Mouse (Mus musculus) spleen, adult 2 months (tissue): ENCODE results near the gene Tlcd2. TPM values are rescaled to one million over a fixed set of nuclear protein-coding genes. Genes with fewer than 3 reads are reported as not detected.

Source experiments
- DNase-seq, 2 experiments: peaks; one replicate each; pipeline versions ENCODE4 v3.0.0 to v3.0.0-alpha.2; 2012 to 2021; ENCODE audit warnings: low spot score in 2 of 2, low read depth in 1 of 2
- H3K27ac ChIP-seq: fragments of 200-500 bp; 2 replicates; pipeline ENCODE4 v1.5.1; 2012; ENCODE audit warnings: low read length, inconsistent platforms; ENCODE audit not compliant: insufficient read depth
- H3K27me3 ChIP-seq: fragments of 200-500 bp; 2 replicates; pipeline ENCODE4 v1.6.1; 2012; ENCODE audit warnings: mild to moderate bottlenecking, moderate library complexity, low read length, inconsistent platforms; ENCODE audit not compliant: control insufficient read depth, insufficient read depth
- H3K36me3 ChIP-seq: fragments of 200-500 bp; 2 replicates; pipeline ENCODE4 v1.6.1; 2012; ENCODE audit warnings: mild to moderate bottlenecking, low read length, inconsistent platforms; ENCODE audit not compliant: control insufficient read depth, insufficient read depth
- H3K4me1 ChIP-seq: fragments of 200-500 bp; 2 replicates; pipeline ENCODE4 v1.6.1; 2011; ENCODE audit warnings: inconsistent platforms; ENCODE audit not compliant: control insufficient read depth, insufficient read depth, insufficient read length
- H3K4me3 ChIP-seq: fragments of 200-500 bp; 2 replicates; pipeline ENCODE4 v1.5.1; 2011; ENCODE audit warnings: mild to moderate bottlenecking, inconsistent platforms; ENCODE audit not compliant: insufficient read depth, insufficient read length; ENCODE audit errors: extremely low read depth
- CTCF ChIP-seq: fragments of 200-500 bp; IDR thresholded peaks from 2 replicates; pipeline ENCODE4 v1.5.1; 2011; ENCODE audit warnings: mild to moderate bottlenecking, inconsistent platforms; ENCODE audit not compliant: insufficient read depth, insufficient read length, insufficient replicate concordance; ENCODE audit errors: extremely low read depth
- POLR2A ChIP-seq: fragments of 200-500 bp; IDR thresholded peaks from 2 replicates; pipeline ENCODE4 v1.6.1; 2011; ENCODE audit warnings: low read depth, low read length, inconsistent platforms
- WGBS: fragments of 180-500 bp; shearing (Covaris S2); methylation state at CpG from one replicate; pipeline ENCODE4 v1.1.7; 2018; 5-methylcytosine and 5-hydroxymethylcytosine counted together
- polyA plus RNA-seq: library from polyadenylated mRNA; depleted of rRNA; stranded (reverse); fragments of >200 nt; gene quantifications from 2 replicates; pipeline ENCODE4 v1.2.3, GENCODE M21; 2012

The Tlcd2 gene
- polyA plus RNA-seq, 1 experiment, result 6.9 TPM

- H3K4me1 ChIP-seq, result no peaks in the 10 kb centered on the region; the same call in 1 of the 2 replicates
- no peaks in the 10 kb centered on the region for H3K27me3 ChIP-seq
- H3K4me3 ChIP-seq, result no peak overlapping the region
- H3K36me3 ChIP-seq, result no peaks in the 10 kb centered on the region; the same call in 1 of the 2 replicates
- no peak overlapping the region for H3K27ac ChIP-seq
- no peak for DNase-seq
- WGBS, result 87% methylated on average over 3 of the region's 3 CpGs
- TF ChIP-seq POLR2A, result no peak
- TF ChIP-seq CTCF, result no peak
These were observed 9.2 kb downstream of the Tlcd2 start for GRCm38 (mm10) chr11:75470675-75471074.

- H3K4me3 ChIP-seq, result no peak overlapping the region
- no peak for DNase-seq
- H3K36me3 ChIP-seq, result no peaks in the 10 kb centered on the region
- no peak for TF ChIP-seq CTCF
- no peak for TF ChIP-seq POLR2A
- 44% methylated on average over 11 of the region's 11 CpGs for WGBS
- H3K27me3 ChIP-seq, result no peaks in the 10 kb centered on the region
- H3K27ac ChIP-seq, result no peak overlapping the region
- no peaks in the 10 kb centered on the region; the same call in 1 of the 2 replicates for H3K4me1 ChIP-seq
These were observed 11.1 kb downstream of the Tlcd2 start for GRCm38 (mm10) chr11:75472469-75473081.

- Histone ChIP-seq H3K36me3 (no peaks in the 10 kb centered on the region), H3K27me3 (no peaks in the 10 kb centered on the region), H3K4me3 (no peak overlapping the region), H3K27ac (no peak overlapping the region), H3K4me1 (no peaks in the 10 kb centered on the region; the same call in 1 of the 2 replicates)
- no peak for TF ChIP-seq POLR2A
- no peak for TF ChIP-seq CTCF
- no peak for DNase-seq
- 86% methylated on average over 7 of the region's 7 CpGs for WGBS
These were observed 11.9 kb downstream of the Tlcd2 start for GRCm38 (mm10) chr11:75473376-75473775.

- TF ChIP-seq POLR2A (no peak), CTCF (no peak)
- Histone ChIP-seq H3K27ac (no peak overlapping the region), H3K36me3 (peaks cover 14% of the 10 kb centered on the region), H3K27me3 (no peaks in the 10 kb centered on the region), H3K4me3 (no peak overlapping the region), H3K4me1 (peaks cover 2% of the 10 kb centered on the region; the same call in 1 of the 2 replicates)
- 30% methylated on average over 3 of the region's 3 CpGs for whole genome bisulfite sequencing
- DNase-seq, result no peak
These were observed 24.7 kb downstream of the Tlcd2 start for GRCm38 (mm10) chr11:75486192-75486591.

GRCm38 (mm10) chr11:75486601-75487285, 25.2 kb downstream of the Tlcd2 start, which contains the start of gene Prpf8:
Gene Prpf8, plus strand, starts transcription at chr11:75486816.
- Histone ChIP-seq H3K4me1 (peaks cover 2% of the 10 kb centered on the region; the same call in 1 of the 2 replicates), H3K4me3 (peak within 1 kb of the TSS; percentile 97), H3K36me3 (peaks cover 20% of the 10 kb centered on the region), H3K27me3 (no peaks in the 10 kb centered on the region), H3K27ac (peak within 1 kb of the TSS; percentile 83)
- TF ChIP-seq CTCF (no peak), POLR2A (peak; percentile 53; the same call in 1 of the 2 replicates)
- DNase-seq, result peak; percentile 96
- WGBS, result under 1% methylated on average over 52 of the region's 52 CpGs

GRCm38 (mm10) chr11:75487496-75487895, 26.0 kb downstream of the Tlcd2 start:
- DNase-seq, result no peak
- H3K27ac ChIP-seq, result no peak overlapping the region
- TF ChIP-seq CTCF (no peak), POLR2A (no peak)
- peaks cover 2% of the 10 kb centered on the region; the same call in 1 of the 2 replicates for H3K4me1 ChIP-seq
- 27% methylated on average over 6 of the region's 6 CpGs for WGBS
- H3K27me3 ChIP-seq, result no peaks in the 10 kb centered on the region
- H3K36me3 ChIP-seq, result peaks cover 27% of the 10 kb centered on the region
- peak overlapping the region; percentile 97; the same call in 1 of the 2 replicates for H3K4me3 ChIP-seq
